Mouse (Mus musculus): ENCODE results near the gene Krtap9-1.
"Not testable (repeated sequence)": the region's sequence is repeated elsewhere in the genome, so short reads cannot be mapped to it uniquely, and the experiment has no call there.

The Krtap9-1 gene

DNA sequence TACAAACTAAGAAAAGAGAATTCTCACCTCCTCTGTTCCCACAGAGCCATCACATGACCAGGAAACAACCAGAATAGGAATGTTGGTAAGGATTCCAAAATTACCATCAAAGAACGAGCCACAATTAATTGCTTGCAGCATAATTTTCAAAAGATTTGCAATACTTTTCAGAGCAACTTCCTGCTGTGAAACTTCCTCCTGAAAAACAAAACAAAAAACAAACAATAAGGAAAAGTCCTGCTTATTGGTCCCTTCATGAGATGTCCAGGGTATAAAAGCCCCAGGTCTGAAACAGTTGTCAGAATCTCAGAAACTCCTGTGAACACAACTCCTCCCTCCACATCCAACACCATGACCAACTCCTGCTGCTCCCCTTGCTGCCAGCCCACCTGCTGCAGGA lies at the start of gene Krtap9-1:
Krtap9-1 (plus strand) TSS at position 301 of the 400 bp plus-strand sequence.
- in situ Hi-C loops (cut with MboI; ENCODE audit: low sequenced_read_pairs): not testable (repeated sequence)

DNA sequence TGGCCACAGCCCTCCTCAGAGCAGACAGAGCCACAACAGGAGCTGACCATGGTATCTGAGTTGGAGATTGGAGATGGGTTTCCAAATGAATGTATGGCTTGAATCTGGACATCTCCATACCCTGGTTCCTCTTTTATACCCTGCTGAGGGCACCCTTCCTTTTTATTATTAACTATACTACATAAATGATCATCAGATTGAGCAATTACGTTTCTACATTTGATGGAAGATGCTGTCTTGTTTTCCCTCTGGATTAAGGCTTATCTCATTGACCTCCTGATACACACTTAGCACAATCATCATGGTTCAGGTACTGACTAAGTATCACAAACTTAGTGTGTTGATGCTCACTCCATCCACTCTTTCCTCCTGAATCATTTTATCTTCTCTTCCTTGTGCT lies 35.2 kb upstream of the Krtap9-1 start, which contains the start of gene 2300003K06Rik:
2300003K06Rik (minus strand) TSS at position 101 of the 400 bp plus-strand sequence.
- in situ Hi-C loops (cut with MboI; ENCODE audit: low sequenced_read_pairs): no loop called here

DNA sequence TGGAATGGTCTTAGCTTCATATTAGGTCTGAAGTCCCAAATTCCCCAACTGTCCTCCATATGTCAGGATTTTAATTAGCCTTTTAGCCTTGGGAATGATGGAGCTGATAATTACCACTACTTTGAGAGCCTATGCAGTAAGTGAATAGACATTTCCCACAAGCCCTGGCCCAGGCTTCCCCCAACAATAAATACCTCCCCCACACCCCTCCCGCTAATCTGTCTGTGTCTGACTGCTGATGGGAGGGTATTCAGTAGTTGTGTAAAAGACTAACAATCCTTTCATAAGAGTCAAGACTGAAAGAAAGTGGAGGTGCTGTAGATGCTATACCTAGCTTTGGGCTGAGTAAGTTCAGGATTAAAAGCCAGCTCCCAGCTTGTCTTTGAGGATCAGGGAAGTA lies 31.0 kb upstream of the Krtap9-1 start:
- in situ Hi-C loops (cut with MboI; ENCODE audit: low sequenced_read_pairs): no loop called here

DNA sequence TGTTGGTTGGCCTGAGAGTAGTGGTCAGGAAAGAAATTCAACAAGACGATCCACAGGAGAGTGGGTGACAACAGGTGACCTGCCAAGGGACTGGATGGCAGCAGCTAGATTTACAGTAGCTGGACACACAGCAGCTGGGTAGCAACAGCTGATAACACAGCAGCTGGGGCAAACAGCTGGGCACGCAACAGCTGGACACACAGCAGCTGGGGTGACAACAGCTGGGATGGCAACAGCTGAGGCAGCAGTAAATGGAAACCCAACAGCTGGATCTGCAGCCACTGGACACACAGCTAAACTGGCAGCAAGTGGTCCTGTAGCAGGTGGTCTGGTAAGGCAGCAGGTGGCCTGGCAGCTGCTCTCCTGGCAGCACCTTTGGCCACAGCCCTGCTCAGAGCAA lies 26.4 kb upstream of the Krtap9-1 start:
- in situ Hi-C loops (cut with MboI; ENCODE audit: low sequenced_read_pairs): no loop called here

DNA sequence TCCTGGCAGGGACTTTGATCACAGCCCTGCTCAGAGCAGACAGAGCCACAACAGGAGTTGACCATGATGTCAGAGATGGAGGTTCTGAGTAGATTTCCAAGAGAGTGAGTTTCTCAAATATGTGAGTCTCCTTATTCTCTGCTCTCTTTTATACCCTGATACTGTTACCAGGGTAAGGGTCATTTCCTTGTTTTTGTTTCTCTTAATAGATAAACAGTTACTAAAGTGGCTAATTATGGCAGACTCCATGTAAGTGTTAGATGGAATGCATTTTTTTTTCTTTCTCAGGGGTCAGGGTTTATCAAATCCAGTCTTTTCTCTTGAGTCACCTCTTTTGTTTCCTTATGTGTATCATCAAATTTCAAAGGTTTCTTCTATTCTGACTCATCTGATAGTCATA lies 21.7 kb upstream of the Krtap9-1 start, which contains the start of gene Krtap4-16:
Krtap4-16 (minus strand) TSS at position 101 of the 400 bp plus-strand sequence.
- in situ Hi-C loops (cut with MboI; ENCODE audit: low sequenced_read_pairs): no loop called here

DNA sequence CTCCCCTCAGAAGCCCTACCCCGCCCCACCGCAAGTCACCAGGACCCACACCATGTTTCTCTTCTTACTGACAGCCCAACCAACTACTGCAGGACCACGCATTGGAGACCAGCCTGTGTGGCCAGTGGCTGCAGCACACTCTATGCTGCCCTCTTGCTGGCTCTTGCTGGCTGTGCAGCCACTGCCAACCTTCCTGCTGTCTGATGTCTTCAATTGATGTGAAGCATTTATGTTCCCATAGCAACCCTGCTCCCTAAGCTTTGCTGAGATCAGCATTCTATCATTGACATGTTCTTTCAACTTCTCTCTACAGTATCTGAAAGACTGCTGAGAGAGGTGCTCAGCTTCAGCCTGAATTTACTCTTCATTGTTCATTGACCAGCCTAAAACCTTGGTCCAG lies 19.1 kb upstream of the Krtap9-1 start:
- in situ Hi-C loops (cut with MboI; ENCODE audit: low sequenced_read_pairs): no loop called here

DNA sequence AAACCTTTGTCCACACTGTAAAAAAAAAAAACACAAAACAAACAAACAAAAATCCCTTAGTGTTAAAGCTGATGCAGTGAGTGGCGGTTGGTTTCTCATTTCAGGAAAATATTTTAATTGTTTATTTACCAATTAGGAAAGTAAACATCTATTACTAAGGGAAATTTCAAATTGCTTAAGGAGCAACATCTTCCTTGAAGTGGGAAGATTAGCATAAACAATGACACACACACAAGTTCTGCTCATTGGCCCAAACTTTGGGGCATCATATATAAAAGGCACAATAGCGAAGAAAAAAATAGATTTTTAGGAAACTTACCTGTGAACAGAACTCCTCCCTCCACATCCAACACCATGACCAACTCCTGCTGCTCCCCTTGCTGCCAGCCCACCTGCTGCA lies 15.6 kb upstream of the Krtap9-1 start, which contains the start of gene Gm11568:
Gm11568 (plus strand) TSS at position 301 of the 400 bp plus-strand sequence.
- in situ Hi-C loops (cut with MboI; ENCODE audit: low sequenced_read_pairs): no loop called here

DNA sequence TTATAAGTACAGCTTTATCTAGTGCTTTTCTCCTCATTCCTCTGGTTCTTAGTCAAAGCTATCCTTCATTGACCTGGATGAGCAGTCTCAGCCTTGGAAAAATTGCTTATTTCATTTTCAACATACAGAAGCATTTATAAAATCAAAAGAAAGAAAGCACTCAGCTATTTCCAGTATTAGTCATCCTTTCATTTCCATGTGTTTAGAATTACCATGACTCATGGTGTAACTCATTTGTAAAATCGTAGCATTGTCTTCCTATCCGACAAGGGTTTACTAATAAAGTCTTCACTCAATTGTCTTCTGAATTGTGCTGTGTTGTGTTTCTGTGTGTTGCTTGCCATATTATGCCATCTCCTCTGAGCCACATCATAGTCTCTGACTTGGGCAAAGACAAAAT lies 14.4 kb upstream of the Krtap9-1 start:
- in situ Hi-C loops (cut with MboI; ENCODE audit: low sequenced_read_pairs): no loop called here

DNA sequence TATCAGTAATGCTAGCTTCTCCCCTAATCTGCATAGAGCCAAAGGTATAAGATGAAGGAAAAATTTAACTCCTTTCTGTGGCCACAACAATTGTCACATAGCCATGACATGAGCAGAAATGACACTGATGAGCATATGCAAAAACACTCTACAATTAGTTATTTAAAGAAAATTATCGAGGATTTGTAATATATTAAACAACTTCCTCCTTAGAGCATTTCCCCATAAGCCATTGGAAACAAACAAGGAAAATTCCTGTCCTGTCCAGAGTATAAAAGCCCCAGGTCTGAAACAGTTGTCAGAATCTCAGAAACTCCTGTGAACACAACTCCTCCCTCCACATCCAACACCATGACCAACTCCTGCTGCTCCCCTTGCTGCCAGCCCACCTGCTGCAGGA lies 9.0 kb upstream of the Krtap9-1 start, which contains the start of gene Gm11559:
Gm11559 (plus strand) TSS at position 301 of the 400 bp plus-strand sequence.
- in situ Hi-C loops (cut with MboI; ENCODE audit: low sequenced_read_pairs): not testable (repeated sequence)

DNA sequence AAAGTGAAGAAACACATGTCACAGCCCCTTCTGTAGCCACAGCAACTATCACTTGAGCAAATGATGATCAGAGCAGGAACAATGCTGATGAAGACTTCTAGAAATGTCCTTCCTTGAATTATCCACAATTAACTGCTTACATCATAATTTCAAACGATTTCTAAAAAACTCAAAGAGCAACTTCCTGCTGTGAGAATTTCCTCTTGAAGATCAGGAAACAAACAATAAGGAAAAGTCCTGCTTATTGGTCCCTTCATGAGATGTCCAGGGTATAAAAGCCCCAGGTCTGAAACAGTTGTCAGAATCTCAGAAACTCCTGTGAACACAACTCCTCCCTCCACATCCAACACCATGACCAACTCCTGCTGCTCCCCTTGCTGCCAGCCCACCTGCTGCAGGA lies 5.7 kb downstream of the Krtap9-1 start, which contains the start of gene Gm11567:
Gm11567 (plus strand) TSS at position 301 of the 400 bp plus-strand sequence.
- in situ Hi-C loops (cut with MboI; ENCODE audit: low sequenced_read_pairs): not testable (repeated sequence)

DNA sequence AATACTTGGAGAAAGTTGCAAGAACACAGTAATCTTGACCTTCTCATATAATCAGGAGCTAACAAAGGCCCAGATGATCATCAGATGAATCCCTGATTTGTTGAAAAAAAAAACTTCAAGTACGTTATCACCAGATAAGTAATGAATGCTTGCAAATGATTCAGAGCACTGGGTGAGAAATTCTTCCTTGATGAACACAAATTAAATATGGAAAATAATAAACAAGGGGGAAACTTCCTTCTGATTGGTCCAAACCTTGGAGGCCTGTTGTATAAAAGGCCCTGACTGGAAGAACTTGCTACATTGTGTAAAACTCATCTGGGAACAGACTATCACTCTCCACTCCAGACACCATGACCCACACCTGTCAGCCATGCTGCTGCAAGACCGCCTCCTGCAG lies 34.4 kb downstream of the Krtap9-1 start, which contains the start of gene Krtap31-1:
Krtap31-1 (plus strand) TSS at position 301 of the 400 bp plus-strand sequence.
- in situ Hi-C loops (cut with MboI; ENCODE audit: low sequenced_read_pairs): no loop called here

DNA sequence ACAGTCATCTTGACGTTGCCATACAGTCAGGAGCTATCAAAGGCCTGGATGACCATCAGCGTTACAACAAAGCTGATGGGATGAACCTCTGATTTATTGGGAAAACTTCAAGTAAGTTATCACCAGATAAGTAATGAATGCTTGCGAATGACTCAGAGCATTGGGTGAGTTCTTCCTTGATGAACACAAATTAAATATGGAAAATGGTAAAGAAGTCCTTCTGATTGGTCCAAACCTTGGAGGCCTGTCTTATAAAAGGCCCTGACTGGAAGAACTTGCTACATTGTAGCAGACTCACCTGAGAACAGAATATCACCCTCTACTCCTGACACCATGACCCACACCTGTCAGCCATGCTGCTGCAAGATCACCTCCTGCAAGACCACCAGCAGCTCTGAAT lies 41.3 kb downstream of the Krtap9-1 start, which contains the start of gene Gm11565:
Gm11565 (plus strand) TSS at position 301 of the 400 bp plus-strand sequence.
- in situ Hi-C loops (cut with MboI; ENCODE audit: low sequenced_read_pairs): no loop called here

Measured in CH12F3 (cell line).